Comparison of ENCODE assay signal across 8 mouse cellular contexts in the genomic region with DNA sequence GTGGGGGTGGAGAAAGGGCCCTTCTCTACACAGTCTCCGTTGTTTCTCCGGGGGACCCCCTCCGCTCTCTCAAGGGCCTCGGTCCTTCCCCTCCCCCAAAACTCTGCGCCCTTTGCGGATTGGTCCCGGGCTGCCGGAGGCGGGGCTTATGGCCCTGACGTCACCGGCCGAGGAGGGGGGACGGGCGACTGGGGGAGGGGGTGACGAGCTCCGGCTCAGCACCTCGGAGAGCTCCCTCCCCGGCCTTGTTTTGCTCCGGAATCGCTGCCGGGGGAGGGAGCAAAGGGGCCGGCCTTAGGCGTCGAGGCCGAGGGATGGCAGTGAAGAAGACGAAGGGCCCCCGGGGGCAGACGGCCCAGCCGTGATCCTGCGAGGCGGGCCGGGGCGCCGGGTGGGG. TPM values are rescaled to one million over a fixed set of nuclear protein-coding genes. Genes with fewer than 3 reads are reported as not detected.
DNase-seq lines count a peak whose midpoint lies in the region; ATAC-seq and TF ChIP-seq lines count a peak whose summit lies in the region.

A gene (plus strand): TSS at position 166 of the 397 bp plus-strand sequence.

- DNase-seq in WW6 (ENCODE audit: low read depth, low spot score), result peak; percentile 93
- DNase-seq in cerebellum, postnatal 14 days, result peak; percentile 99 to 100
- peak; percentile 82 for DNase-seq in gastrocnemius, adult 2 months
- peak; percentile 97 for DNase-seq in intestine, embryonic 14.5 days (ENCODE audit: low spot score)
- DNase-seq in left cerebral cortex, postnatal 10 days (ENCODE audit: extremely low spot score in 1 of 2, low spot score in 2 of 2), result peak; percentile 96 to 97
- DNase-seq in right cerebral cortex, postnatal 14 days, result peak; percentile 97

- H3K9me3 ChIP-seq in intestine, embryonic 14.5 days (ENCODE audit: control insufficient read depth, low read length), result no peaks in the 10 kb centered on the region

- peaks cover 10% of the 10 kb centered on the region for H3K4me1 ChIP-seq in intestine, embryonic 14.5 days (replicated peaks; ENCODE audit: control insufficient read depth, insufficient read depth, low read length)

- WGBS in intestine, embryonic 14.5 days, result under 1% methylated on average over 30 of the region's 34 CpGs

- peak within 1 kb of the TSS; percentile 61 for H3K4me3 ChIP-seq in gastrocnemius, adult 2 months
- peak within 1 kb of the TSS; percentile 39 for H3K4me3 ChIP-seq in intestine, embryonic 14.5 days (ENCODE audit: low read depth, low read length)

- peak; percentile 86 for ATAC-seq in intestine, embryonic 14.5 days (replicated peaks; ENCODE audit: low FRiP score, low TSS enrichment, low read depth)
- peak; percentile 92 for ATAC-seq in megakaryocyte progenitor cell, adult 5-6 weeks (replicated peaks; ENCODE audit: poor library complexity)
- no peak for ATAC-seq in erythroid progenitor cell, adult 5-6 weeks (replicated peaks; ENCODE audit: low FRiP score, poor library complexity, severe bottlenecking)

- H3K36me3 ChIP-seq in intestine, embryonic 14.5 days (ENCODE audit: control insufficient read depth, insufficient read depth, low read length), result no peaks in the 10 kb centered on the region

- 0 out of 2 replicates have a peak within 1 kb of the TSS, but pooled peaks have one; percentile 29 for H3K9ac ChIP-seq in intestine, embryonic 14.5 days (ENCODE audit: low read length)

- TF ChIP-seq CTCF in gastrocnemius, adult 2 months (IDR thresholded peaks at IDR 0.05), result no peak

- peak within 1 kb of the TSS; percentile 88 for H3K4me2 ChIP-seq in intestine, embryonic 14.5 days (ENCODE audit: low read length)

- peaks cover 14% of the 10 kb centered on the region for H3K27me3 ChIP-seq in intestine, embryonic 14.5 days (replicated peaks; ENCODE audit: control insufficient read depth, insufficient read depth, low read length)

- no peak within 1 kb of the TSS for H3K27ac ChIP-seq in gastrocnemius, adult 2 months
- H3K27ac ChIP-seq in intestine, embryonic 14.5 days (ENCODE audit: low read depth), result 0 out of 2 replicates have a peak within 1 kb of the TSS, but pooled peaks have one; percentile 27

- intact Hi-C loops in gastrocnemius, adult 2 months (cut with DNase I), result no loop called here
- intact Hi-C loops in left cerebral cortex, postnatal 10 days (cut with DNase I), result no loop called here

RNA-seq across cellular contexts. Expression of the gene that starts here (rescaled TPM):
- not detected for total RNA-seq in gastrocnemius, adult 2 months (2021)
- polyA plus RNA-seq in intestine, embryonic 14.5 days (2014; fragmentation: Nextera tagmentation; extraction: Ambion mirVana), result 7.6 and 10.0 TPM in 2 replicates
- total RNA-seq in left cerebral cortex, postnatal 10 days (2021), result 100 to 1,000 TPM; 329 to 332 TPM
- not detected in 2 replicates for total RNA-seq in megakaryocyte progenitor cell, adult 5-6 weeks (2015)
- total RNA-seq in megakaryocyte progenitor cell, adult 5-6 weeks (2017), result not detected in 2 replicates
- not detected in 2 replicates for total RNA-seq in erythroid progenitor cell, adult 5-6 weeks (2015; ENCODE audit: low replicate concordance)
- not detected in 2 replicates for total RNA-seq in erythroid progenitor cell, adult 5-6 weeks (2017; ENCODE audit: low replicate concordance)

Comparison
In these comparisons a context has a peak if more than half of its experiments do, and no peak if none do; other contexts are left out.
1. RNA of the gene that starts here (total RNA-seq): 329 to 332 TPM in left cerebral cortex, postnatal 10 days; not detected in gastrocnemius, adult 2 months, not detected in megakaryocyte progenitor cell, adult 5-6 weeks and not detected in erythroid progenitor cell, adult 5-6 weeks; every median in the first group is over 100 times any median in the second.
2. Peak in DNase-seq and H3K4me3 ChIP-seq in gastrocnemius, adult 2 months; RNA of the gene not detected or under 1 TPM.
3. Peak in ATAC-seq in megakaryocyte progenitor cell, adult 5-6 weeks; RNA of the gene not detected or under 1 TPM.
4. Peak in every context shown above with its lines, with median percentiles within 50 percentile points of each other: DNase-seq.